Mouse (Mus musculus): Measurements from ENCODE around the gene Gm10912. TPM values are rescaled to one million over a fixed set of nuclear protein-coding genes. Genes with fewer than 3 reads are reported as not detected.
"Not testable (repeated sequence)": the region's sequence is repeated elsewhere in the genome, so short reads cannot be mapped to it uniquely, and the experiment has no call there.

The Gm10912 gene
- polyA plus RNA-seq (2012; fragmentation: generic; extraction: Trizol), result not detected

DNA sequence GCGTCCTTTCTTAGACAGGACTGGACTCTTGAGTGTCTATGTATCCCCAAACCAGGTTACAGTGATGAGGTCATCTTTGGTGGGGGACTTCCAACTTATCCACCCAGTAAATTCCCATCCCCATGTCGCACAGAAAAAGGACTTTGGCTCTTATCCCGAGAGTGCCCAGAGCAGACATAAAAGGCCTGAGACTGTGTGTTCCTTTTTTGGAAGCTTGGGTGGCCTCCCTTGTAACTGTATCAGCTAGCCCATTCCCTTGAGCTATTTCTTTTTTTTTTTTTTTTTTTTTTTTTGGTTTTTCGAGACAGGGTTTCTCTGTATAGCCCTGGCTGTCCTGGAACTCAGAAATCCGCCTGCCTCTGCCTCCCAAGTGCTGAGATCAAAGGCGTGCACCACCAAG lies at the start of gene Gm10912:
Gene Gm10912 (plus strand): TSS at position 301 of the 400 bp plus-strand sequence.
- not testable (repeated sequence) for H3K4me3 ChIP-seq; H3K27me3 ChIP-seq (ENCODE audit: control insufficient read depth, insufficient read depth, insufficient read length); H3K4me2 ChIP-seq (ENCODE audit: low read depth); H3K79me2 ChIP-seq (ENCODE audit: control insufficient read depth, insufficient read depth); H3ac ChIP-seq (ENCODE audit: control insufficient read depth, insufficient read length); H3K36me3 ChIP-seq (ENCODE audit: control insufficient read depth, insufficient read depth)

- peaks cover 2% of the 10 kb centered on the region for H3K79me2 ChIP-seq (ENCODE audit: control insufficient read depth, insufficient read depth)
- no peaks in the 10 kb centered on the region for H3K36me3 ChIP-seq (ENCODE audit: control insufficient read depth, insufficient read depth)
- H3K27me3 ChIP-seq (ENCODE audit: control insufficient read depth, insufficient read depth, insufficient read length), result peaks cover 8% of the 10 kb centered on the region
- H3K4me3 ChIP-seq, result no peak overlapping the region
- H3ac ChIP-seq (ENCODE audit: control insufficient read depth, insufficient read length), result no peak overlapping the region
- no peak for TF ChIP-seq USF1 (IDR thresholded peaks at IDR 0.05; ENCODE audit: low read depth)
- no peak for TF ChIP-seq E2F4 (IDR thresholded peaks at IDR 0.05; ENCODE audit: insufficient read depth)
- TF ChIP-seq MAX (IDR thresholded peaks at IDR 0.05; ENCODE audit: low read depth), result no peak
- H3K4me2 ChIP-seq (ENCODE audit: low read depth), result no peak overlapping the region
Observed at GRCm38 (mm10) chr2:104023096-104023495, 42.5 kb upstream of the Gm10912 start.

DNA sequence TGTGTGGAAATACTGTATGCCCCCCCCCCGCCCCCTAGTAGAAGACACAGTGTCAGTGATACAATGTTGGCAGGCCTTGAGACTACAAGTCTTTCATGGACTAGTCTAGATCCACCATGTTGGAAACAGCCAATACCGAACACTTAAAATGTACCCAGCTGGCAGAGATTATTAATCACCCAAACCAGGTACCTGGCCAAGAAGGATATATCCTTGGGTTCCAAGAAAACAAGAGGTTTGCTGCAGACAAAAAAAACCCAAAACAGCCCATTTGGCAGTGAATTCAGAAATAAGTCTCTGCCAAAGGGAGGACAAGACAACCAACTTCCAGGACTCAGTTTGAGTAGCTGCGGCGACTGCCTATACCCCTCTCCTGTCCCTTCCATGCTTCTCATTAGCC lies 41.0 kb upstream of the Gm10912 start:
- H3K4me3 ChIP-seq, result no peak overlapping the region
- TF ChIP-seq E2F4 (IDR thresholded peaks at IDR 0.05; ENCODE audit: insufficient read depth) (no peak), CEBPB (IDR thresholded peaks at IDR 0.05; ENCODE audit: insufficient read depth, poor library complexity, severe bottlenecking) (no peak), TCF12 (IDR thresholded peaks at IDR 0.05; ENCODE audit: insufficient read depth, poor library complexity, severe bottlenecking) (no peak), SRF (IDR thresholded peaks at IDR 0.05; ENCODE audit: control insufficient read depth, insufficient read length, low read depth) (no peak), USF1 (IDR thresholded peaks at IDR 0.05; ENCODE audit: low read depth) (no peak)
- no peaks in the 10 kb centered on the region for H3K36me3 ChIP-seq (ENCODE audit: control insufficient read depth, insufficient read depth)

DNA sequence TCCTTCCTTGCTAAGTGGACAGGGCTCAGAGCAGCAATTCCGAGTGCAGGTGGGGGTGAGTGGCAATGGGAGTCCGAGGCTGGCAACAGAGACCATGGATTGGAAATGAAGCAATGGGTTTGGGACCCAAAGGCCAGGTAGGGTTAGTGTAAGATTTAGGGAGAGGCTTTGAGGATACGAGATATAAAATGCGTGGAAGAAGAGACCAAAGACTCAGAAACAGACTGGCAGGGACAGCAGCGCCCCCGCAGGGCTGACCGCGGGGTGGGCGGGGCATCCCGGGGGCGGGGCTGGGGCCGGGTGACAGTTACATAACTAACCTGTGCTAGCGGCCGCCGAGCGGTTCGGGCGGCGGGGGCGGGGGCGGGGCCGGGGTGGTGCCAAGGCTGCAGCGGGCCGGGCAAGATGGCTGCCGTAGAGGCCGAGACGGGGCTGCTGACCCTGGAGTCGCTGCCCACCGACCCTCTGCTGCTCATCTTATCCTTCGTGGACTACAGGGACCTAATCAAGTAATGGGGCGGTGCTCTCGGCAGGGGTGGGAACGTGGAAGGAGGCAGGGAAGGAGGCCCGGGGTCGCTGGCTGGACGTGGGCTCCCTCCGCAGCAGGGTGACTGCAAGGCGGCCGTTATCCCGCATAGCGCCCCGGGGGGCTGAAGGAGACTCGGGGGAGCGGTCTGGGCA lies 38.0 kb upstream of the Gm10912 start, which contains the start of gene Fbxo3:
Gene Fbxo3 (plus strand): TSS at position 264 of the 681 bp plus-strand sequence.
- Histone ChIP-seq H3K36me3 (ENCODE audit: control insufficient read depth, insufficient read depth) (no peaks in the 10 kb centered on the region), H3ac (ENCODE audit: control insufficient read depth, insufficient read length) (peak within 1 kb of the TSS; percentile 44), H3K27me3 (ENCODE audit: control insufficient read depth, insufficient read depth, insufficient read length) (peaks cover 3% of the 10 kb centered on the region), H3K4me3 (peak within 1 kb of the TSS; percentile 94), H3K4me2 (ENCODE audit: low read depth) (peak within 1 kb of the TSS; percentile 87), H3K79me2 (ENCODE audit: control insufficient read depth, insufficient read depth) (peaks cover 18% of the 10 kb centered on the region)
- TF ChIP-seq SRF (IDR thresholded peaks at IDR 0.05; ENCODE audit: control insufficient read depth, insufficient read length, low read depth) (no peak), POLR2AphosphoS2 (IDR thresholded peaks at IDR 0.05; ENCODE audit: insufficient read length, low read depth) (peak; percentile 88), CEBPB (IDR thresholded peaks at IDR 0.05; ENCODE audit: insufficient read depth, poor library complexity, severe bottlenecking) (no peak), POLR2A (IDR thresholded peaks at IDR 0.05; ENCODE audit: insufficient read length, low read depth) (peak; percentile 95)

More for the DNA sequence above, 41.0 kb upstream of the Gm10912 start:
- H3ac ChIP-seq (ENCODE audit: control insufficient read depth, insufficient read length), result no peak overlapping the region
- no peak overlapping the region for H3K4me2 ChIP-seq (ENCODE audit: low read depth)
- H3K27me3 ChIP-seq (ENCODE audit: control insufficient read depth, insufficient read depth, insufficient read length), result peaks cover 3% of the 10 kb centered on the region
- H3K79me2 ChIP-seq (ENCODE audit: control insufficient read depth, insufficient read depth), result peaks cover 17% of the 10 kb centered on the region

- peak within 1 kb of the TSS; percentile 94 for H3K4me3 ChIP-seq
- H3K4me2 ChIP-seq (ENCODE audit: low read depth), result peak within 1 kb of the TSS; percentile 87
- TF ChIP-seq TCF12 (IDR thresholded peaks at IDR 0.05; ENCODE audit: insufficient read depth, poor library complexity, severe bottlenecking) (no peak), POLR2A (IDR thresholded peaks at IDR 0.05; ENCODE audit: insufficient read length, low read depth) (no peak), MYOG (IDR thresholded peaks at IDR 0.05; ENCODE audit: control insufficient read depth in 1 of 3, insufficient read depth in 1 of 3, insufficient read length in 2 of 3, low read depth in 2 of 3) (no peak), TCF3 (IDR thresholded peaks at IDR 0.05; ENCODE audit: insufficient read length, low read depth) (no peak), E2F4 (IDR thresholded peaks at IDR 0.05; ENCODE audit: insufficient read depth) (no peak), REST (IDR thresholded peaks at IDR 0.05; ENCODE audit: insufficient read depth, insufficient read length) (no peak), MYOD1 (IDR thresholded peaks at IDR 0.05; ENCODE audit: control insufficient read depth in 1 of 3, insufficient read length in 2 of 3, low read depth in 2 of 3) (no peak)
- peaks cover under 1% of the 10 kb centered on the region for H3K27me3 ChIP-seq (ENCODE audit: control insufficient read depth, insufficient read depth, insufficient read length)
- H3ac ChIP-seq (ENCODE audit: control insufficient read depth, insufficient read length), result peak within 1 kb of the TSS; percentile 44
- no peaks in the 10 kb centered on the region for H3K36me3 ChIP-seq (ENCODE audit: control insufficient read depth, insufficient read depth)
- peaks cover 18% of the 10 kb centered on the region for H3K79me2 ChIP-seq (ENCODE audit: control insufficient read depth, insufficient read depth)
Observed at GRCm38 (mm10) chr2:104028139-104028723, 37.4 kb upstream of the Gm10912 start, which contains the start of gene 4931422A03Rik. Gene 4931422A03Rik, minus strand, starts transcription at chr2:104028361.

DNA sequence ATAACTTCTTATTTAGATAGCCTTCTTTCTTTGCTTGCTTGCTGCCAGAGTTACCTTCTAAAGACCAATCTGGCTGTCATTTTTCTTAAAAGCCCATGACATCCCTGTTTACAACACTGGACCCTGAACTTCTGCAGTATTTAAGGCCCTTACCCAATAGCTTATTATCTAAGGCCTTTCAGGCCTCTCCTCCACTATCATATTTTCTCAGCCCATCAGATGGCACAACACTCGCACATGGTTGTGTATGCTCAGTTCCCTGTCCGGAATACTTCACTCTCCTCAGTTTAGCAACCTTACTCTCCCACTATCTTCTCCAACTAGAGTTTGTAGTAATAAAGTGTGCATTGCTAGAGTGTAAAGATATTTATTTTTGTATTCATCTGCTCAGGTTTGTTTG lies 36.6 kb upstream of the Gm10912 start:
- H3K4me2 ChIP-seq (ENCODE audit: low read depth), result peak overlapping the region; percentile 87
- peaks cover 18% of the 10 kb centered on the region for H3K79me2 ChIP-seq (ENCODE audit: control insufficient read depth, insufficient read depth)
- H3K27me3 ChIP-seq (ENCODE audit: control insufficient read depth, insufficient read depth, insufficient read length), result no peaks in the 10 kb centered on the region
- peak overlapping the region; percentile 94 for H3K4me3 ChIP-seq
- no peak overlapping the region for H3ac ChIP-seq (ENCODE audit: control insufficient read depth, insufficient read length)
- peaks cover 5% of the 10 kb centered on the region for H3K36me3 ChIP-seq (ENCODE audit: control insufficient read depth, insufficient read depth)
- TF ChIP-seq CEBPB (IDR thresholded peaks at IDR 0.05; ENCODE audit: insufficient read depth, poor library complexity, severe bottlenecking) (no peak), POLR2A (IDR thresholded peaks at IDR 0.05; ENCODE audit: insufficient read length, low read depth) (no peak), TCF3 (IDR thresholded peaks at IDR 0.05; ENCODE audit: insufficient read length, low read depth) (no peak), REST (IDR thresholded peaks at IDR 0.05; ENCODE audit: insufficient read depth, insufficient read length) (no peak), MAX (IDR thresholded peaks at IDR 0.05; ENCODE audit: low read depth) (no peak), POLR2AphosphoS2 (IDR thresholded peaks at IDR 0.05; ENCODE audit: insufficient read length, low read depth) (no peak), MYOD1 (IDR thresholded peaks at IDR 0.05; ENCODE audit: control insufficient read depth in 1 of 3, insufficient read length in 2 of 3, low read depth in 2 of 3) (no peak), USF1 (IDR thresholded peaks at IDR 0.05; ENCODE audit: low read depth) (no peak), MYOG (IDR thresholded peaks at IDR 0.05; ENCODE audit: control insufficient read depth in 1 of 3, insufficient read depth in 1 of 3, insufficient read length in 2 of 3, low read depth in 2 of 3) (no peak), E2F4 (IDR thresholded peaks at IDR 0.05; ENCODE audit: insufficient read depth) (no peak), TCF12 (IDR thresholded peaks at IDR 0.05; ENCODE audit: insufficient read depth, poor library complexity, severe bottlenecking) (no peak), SRF (IDR thresholded peaks at IDR 0.05; ENCODE audit: control insufficient read depth, insufficient read length, low read depth) (no peak)

Measured in myocyte (in vitro differentiated cells).